Mouse (Mus musculus) cerebral cortex, adult 2 months (tissue): ENCODE measurements around the gene 0610040J01Rik.

Experiments used
- WGBS: fragments of 180-500 bp; shearing (Covaris S2); methylation state at CpG from one replicate; pipeline ENCODE4 v1.1.7; 2018; 5-methylcytosine and 5-hydroxymethylcytosine counted together

0610040J01Rik gene

GRCm38 (mm10) chr5:63811819-63812508 lies at the start of gene 0610040J01Rik:
Gene 0610040J01Rik (plus strand): TSS chr5:63812363.
- WGBS: 3% methylated on average over 42 of the region's 42 CpGs

- 60% methylated on average over 4 of the region's 4 CpGs for WGBS
Measured at GRCm38 (mm10) chr5:63765886-63766285, 46.3 kb upstream of the 0610040J01Rik start.

GRCm38 (mm10) chr5:63766715-63767114 lies 45.4 kb upstream of the 0610040J01Rik start:
- WGBS: 20% methylated on average over 6 of the region's 6 CpGs

- WGBS: 15% methylated on average over 8 of the region's 8 CpGs
Measured at GRCm38 (mm10) chr5:63767464-63767863, 44.7 kb upstream of the 0610040J01Rik start.

GRCm38 (mm10) chr5:63768220-63768619 lies 43.9 kb upstream of the 0610040J01Rik start:
- WGBS: 83% methylated on average over 4 of the region's 4 CpGs

GRCm38 (mm10) chr5:63772971-63773370 lies 39.2 kb upstream of the 0610040J01Rik start:
- WGBS: 59% methylated on average over 2 of the region's 2 CpGs

GRCm38 (mm10) chr5:63773603-63774002 lies 38.6 kb upstream of the 0610040J01Rik start:
- WGBS: 51% methylated on average over 1 of the region's 1 CpGs

- 91% methylated on average over 10 of the region's 10 CpGs for WGBS
Measured at GRCm38 (mm10) chr5:63788156-63788826, 23.9 kb upstream of the 0610040J01Rik start.

- WGBS: 3% methylated on average over 26 of the region's 26 CpGs
Measured at GRCm38 (mm10) chr5:63812509-63812865, 324 bp downstream of the 0610040J01Rik start.

GRCm38 (mm10) chr5:63816643-63817042 lies 4.5 kb downstream of the 0610040J01Rik start:
- 95% methylated on average over 7 of the region's 7 CpGs for WGBS

- WGBS: 75% methylated on average over 5 of the region's 5 CpGs
Measured at GRCm38 (mm10) chr5:63817270-63817669, 5.1 kb downstream of the 0610040J01Rik start.

- 58% methylated on average over 4 of the region's 4 CpGs for WGBS
Measured at GRCm38 (mm10) chr5:63818975-63819374, 6.8 kb downstream of the 0610040J01Rik start.

- 87% methylated on average over 6 of the region's 6 CpGs for WGBS
Measured at GRCm38 (mm10) chr5:63819519-63819918, 7.4 kb downstream of the 0610040J01Rik start.

- WGBS: 84% methylated on average over 5 of the region's 5 CpGs
Measured at GRCm38 (mm10) chr5:63821176-63821575, 9.0 kb downstream of the 0610040J01Rik start.

GRCm38 (mm10) chr5:63821860-63822259 lies 9.7 kb downstream of the 0610040J01Rik start:
- 86% methylated on average over 8 of the region's 8 CpGs for WGBS

- 74% methylated on average over 10 of the region's 10 CpGs for WGBS
Measured at GRCm38 (mm10) chr5:63823362-63824332, 11.5 kb downstream of the 0610040J01Rik start.

GRCm38 (mm10) chr5:63824599-63825350 lies 12.6 kb downstream of the 0610040J01Rik start:
- 84% methylated on average over 8 of the region's 8 CpGs for WGBS

GRCm38 (mm10) chr5:63825881-63826280 lies 13.7 kb downstream of the 0610040J01Rik start:
- WGBS: 75% methylated on average over 5 of the region's 5 CpGs

GRCm38 (mm10) chr5:63827006-63827405 lies 14.8 kb downstream of the 0610040J01Rik start:
- 61% methylated on average over 6 of the region's 6 CpGs for WGBS

- 56% methylated on average over 5 of the region's 5 CpGs for WGBS
Measured at GRCm38 (mm10) chr5:63827415-63828053, 15.4 kb downstream of the 0610040J01Rik start.
